Mouse (Mus musculus): ENCODE measurements around the gene Thegl. TPM values are rescaled to one million over a fixed set of nuclear protein-coding genes. Genes with fewer than 3 reads are reported as not detected.
"Not testable (repeated sequence)": the region's sequence is repeated elsewhere in the genome, so short reads cannot be mapped to it uniquely, and the experiment has no call there.

The Thegl gene
- total RNA-seq, 1 experiment from 2014 or later: not detected

- not testable (repeated sequence) for ATAC-seq (replicated peaks; ENCODE audit: insufficient number of reproducible peaks, low FRiP score, low TSS enrichment, poor library complexity, severe bottlenecking)
Measured at GRCm38 (mm10) chr5:77035101-77035500, 19.3 kb downstream of the Thegl start.

GRCm38 (mm10) chr5:77038451-77038850 lies 22.6 kb downstream of the Thegl start:
- ATAC-seq (replicated peaks; ENCODE audit: insufficient number of reproducible peaks, low FRiP score, low TSS enrichment, poor library complexity, severe bottlenecking): no peak; the same call in 1 of the 2 replicates

DNA sequence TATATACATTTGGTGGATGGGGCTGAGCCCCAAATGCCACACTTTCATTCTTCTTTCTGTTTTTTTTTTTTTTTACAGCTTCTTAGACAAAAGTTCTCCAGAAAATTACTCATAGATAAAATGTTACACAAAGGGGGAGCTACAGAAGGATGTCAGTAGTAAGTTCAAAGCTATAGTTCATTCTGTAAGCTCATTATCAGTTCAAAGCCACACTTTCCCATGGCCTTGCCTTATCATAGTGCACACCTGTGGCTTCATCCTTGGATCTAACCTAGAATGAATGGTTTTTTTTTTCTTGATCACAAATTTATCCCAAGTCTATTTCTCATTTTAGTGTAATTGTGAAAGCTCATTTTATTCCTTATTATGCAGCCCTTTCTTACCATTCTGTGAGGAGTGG lies 23.6 kb downstream of the Thegl start:
- ATAC-seq (replicated peaks; ENCODE audit: insufficient number of reproducible peaks, low FRiP score, low TSS enrichment, poor library complexity, severe bottlenecking): no peak

DNA sequence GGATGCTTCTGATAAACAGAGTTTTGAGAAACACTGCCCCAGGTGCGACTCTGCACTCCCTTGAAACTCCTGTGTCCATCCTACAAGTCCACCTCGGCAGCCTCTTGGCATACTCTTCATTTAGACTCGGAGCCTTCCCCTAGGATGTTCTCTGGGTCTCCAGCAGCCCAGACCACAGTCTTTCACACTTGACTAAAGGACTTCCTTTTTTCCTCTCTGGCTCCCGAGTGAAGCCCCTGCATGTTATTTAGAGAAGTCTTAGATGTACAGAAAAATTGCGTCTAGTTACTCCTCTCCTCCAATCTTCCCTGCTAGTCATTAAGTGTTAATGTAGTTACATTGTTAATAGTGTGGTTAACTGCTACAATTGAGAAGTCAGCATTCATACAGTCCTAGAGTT lies 28.5 kb downstream of the Thegl start:
- ATAC-seq (replicated peaks; ENCODE audit: insufficient number of reproducible peaks, low FRiP score, low TSS enrichment, poor library complexity, severe bottlenecking): no peak

- ATAC-seq (replicated peaks; ENCODE audit: insufficient number of reproducible peaks, low FRiP score, low TSS enrichment, poor library complexity, severe bottlenecking): no peak
Measured at GRCm38 (mm10) chr5:77052616-77053015, 36.8 kb downstream of the Thegl start.

GRCm38 (mm10) chr5:77056881-77057440 lies 41.1 kb downstream of the Thegl start:
- ATAC-seq (replicated peaks; ENCODE audit: insufficient number of reproducible peaks, low FRiP score, low TSS enrichment, poor library complexity, severe bottlenecking): no peak

- ATAC-seq (replicated peaks; ENCODE audit: insufficient number of reproducible peaks, low FRiP score, low TSS enrichment, poor library complexity, severe bottlenecking): no peak
Measured at GRCm38 (mm10) chr5:77060363-77060762, 44.5 kb downstream of the Thegl start.

GRCm38 (mm10) chr5:77061372-77062038 lies 45.7 kb downstream of the Thegl start:
- ATAC-seq (replicated peaks; ENCODE audit: insufficient number of reproducible peaks, low FRiP score, low TSS enrichment, poor library complexity, severe bottlenecking): peak; percentile 87

DNA sequence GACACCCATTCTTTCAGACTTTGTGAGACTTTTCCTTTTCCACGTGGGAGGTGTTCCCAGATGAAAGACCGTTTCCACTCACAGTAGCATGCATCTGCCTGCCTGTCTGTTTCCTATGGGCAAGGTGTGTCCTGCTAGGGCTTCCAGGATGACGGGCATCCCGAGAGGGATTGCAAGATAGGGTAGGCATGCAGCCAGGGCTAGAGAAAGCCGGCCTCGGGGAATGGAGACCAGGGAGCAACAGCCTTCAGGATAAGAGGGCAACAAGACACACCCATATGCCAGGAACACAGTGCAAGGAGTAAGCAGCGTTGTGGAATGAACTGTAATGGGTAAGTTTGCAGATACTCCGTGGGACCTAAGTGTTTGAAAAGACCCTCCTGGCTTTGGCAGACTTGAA lies 51.5 kb downstream of the Thegl start:
- no peak for ATAC-seq (replicated peaks; ENCODE audit: insufficient number of reproducible peaks, low FRiP score, low TSS enrichment, poor library complexity, severe bottlenecking)

- ATAC-seq (replicated peaks; ENCODE audit: insufficient number of reproducible peaks, low FRiP score, low TSS enrichment, poor library complexity, severe bottlenecking): no peak
Measured at GRCm38 (mm10) chr5:77070987-77071386, 55.2 kb downstream of the Thegl start.

DNA sequence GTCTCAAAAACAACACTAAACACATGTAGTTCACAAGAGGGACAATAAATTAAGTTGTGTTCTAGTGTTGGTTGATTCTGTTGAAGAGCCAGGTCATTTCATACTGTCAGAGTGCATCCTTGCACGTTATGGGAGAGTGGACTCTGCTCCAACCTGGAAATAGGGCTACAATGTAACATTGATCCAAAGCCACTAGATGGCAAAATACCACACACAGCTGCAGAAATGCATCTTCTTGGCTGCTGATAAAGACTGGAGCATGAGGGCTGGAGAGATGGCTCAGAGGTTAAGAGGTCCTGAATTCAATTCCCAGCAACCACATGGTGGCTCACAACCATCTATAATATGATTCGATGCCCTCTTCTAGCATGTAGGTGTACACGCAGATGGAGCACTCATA lies 55.8 kb downstream of the Thegl start:
- no peak for ATAC-seq (replicated peaks; ENCODE audit: insufficient number of reproducible peaks, low FRiP score, low TSS enrichment, poor library complexity, severe bottlenecking)

DNA sequence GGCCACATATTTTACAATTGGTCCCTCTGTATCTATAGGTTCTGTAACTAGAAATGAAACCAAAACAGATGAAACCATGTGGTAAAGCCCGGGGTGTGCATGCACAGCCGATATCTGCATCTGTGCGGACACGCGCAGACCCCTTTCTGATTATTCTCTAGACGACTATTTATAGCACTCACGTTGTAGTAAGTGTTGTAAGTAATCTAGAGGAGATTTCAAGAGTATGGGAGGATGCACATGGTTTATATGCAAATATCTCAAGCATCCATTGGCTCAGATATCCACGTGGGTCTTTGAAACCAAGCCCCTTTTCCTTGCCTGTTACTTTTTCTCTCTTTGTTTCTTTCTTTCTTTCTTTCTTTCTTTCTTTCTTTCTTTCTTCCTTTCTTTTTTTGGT lies 58.0 kb downstream of the Thegl start:
- ATAC-seq (replicated peaks; ENCODE audit: insufficient number of reproducible peaks, low FRiP score, low TSS enrichment, poor library complexity, severe bottlenecking): no peak

- no peak for ATAC-seq (replicated peaks; ENCODE audit: insufficient number of reproducible peaks, low FRiP score, low TSS enrichment, poor library complexity, severe bottlenecking)
Measured at GRCm38 (mm10) chr5:77074914-77075313, 59.1 kb downstream of the Thegl start.

DNA sequence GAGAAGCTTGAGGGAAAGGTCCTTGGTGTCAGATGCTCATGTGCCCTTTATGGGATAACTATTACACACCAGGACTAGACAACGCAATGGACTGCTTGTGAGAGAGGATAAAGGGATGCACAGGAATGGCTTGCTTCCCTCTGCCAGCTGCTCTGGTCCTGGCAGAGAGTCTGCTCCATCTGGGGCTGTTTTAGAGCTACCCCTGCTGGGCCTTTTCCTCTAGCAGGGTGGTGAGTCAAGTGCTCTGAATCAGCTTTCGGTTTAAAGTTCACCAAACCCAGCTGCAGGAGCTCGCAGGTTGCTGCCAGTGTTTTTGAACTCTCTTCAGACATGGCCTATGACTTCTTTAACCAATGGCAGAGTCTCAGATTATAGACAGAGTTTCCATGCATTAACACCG lies 60.1 kb downstream of the Thegl start:
- ATAC-seq (replicated peaks; ENCODE audit: insufficient number of reproducible peaks, low FRiP score, low TSS enrichment, poor library complexity, severe bottlenecking): no peak

- ATAC-seq (replicated peaks; ENCODE audit: insufficient number of reproducible peaks, low FRiP score, low TSS enrichment, poor library complexity, severe bottlenecking): no peak
Measured at GRCm38 (mm10) chr5:77080761-77081160, 64.9 kb downstream of the Thegl start.

GRCm38 (mm10) chr5:77082735-77083134 lies 66.9 kb downstream of the Thegl start:
- no peak for ATAC-seq (replicated peaks; ENCODE audit: insufficient number of reproducible peaks, low FRiP score, low TSS enrichment, poor library complexity, severe bottlenecking)

- no peak for ATAC-seq (replicated peaks; ENCODE audit: insufficient number of reproducible peaks, low FRiP score, low TSS enrichment, poor library complexity, severe bottlenecking)
Measured at GRCm38 (mm10) chr5:77084418-77084817, 68.6 kb downstream of the Thegl start.

DNA sequence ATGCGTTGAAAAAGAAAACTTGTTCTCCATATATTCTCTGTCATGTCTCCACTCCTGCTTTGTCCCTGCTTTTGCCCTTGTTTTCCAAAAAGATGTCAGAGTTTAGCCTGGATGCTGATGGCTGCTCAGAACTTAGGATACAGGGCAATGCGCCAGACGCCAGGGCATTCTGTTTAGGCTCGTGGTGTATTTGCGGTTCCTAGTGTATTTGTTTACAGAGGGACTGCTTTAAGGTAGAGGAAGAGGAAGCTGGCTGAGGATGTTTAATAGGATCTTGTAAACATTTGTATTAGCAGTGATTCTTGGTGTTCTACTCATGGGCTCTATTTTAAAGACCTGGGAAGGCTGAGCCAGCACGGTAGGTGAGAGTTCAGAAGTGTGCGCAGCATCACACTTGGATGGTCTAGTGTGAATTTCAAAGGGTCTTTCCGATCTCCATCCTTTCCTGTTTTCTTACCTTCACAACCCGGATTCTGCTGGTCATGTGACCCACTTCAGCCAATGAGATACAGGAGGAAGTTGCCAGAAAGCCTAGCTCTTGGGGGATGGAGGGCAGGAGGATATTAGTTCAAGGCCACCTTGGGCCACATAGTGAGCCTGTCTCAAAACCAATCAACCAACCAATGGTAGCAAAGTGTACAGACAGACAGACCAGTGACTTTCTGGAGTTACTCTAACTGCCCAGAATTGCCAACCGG lies 70.1 kb downstream of the Thegl start:
- no peak for ATAC-seq (replicated peaks; ENCODE audit: insufficient number of reproducible peaks, low FRiP score, low TSS enrichment, poor library complexity, severe bottlenecking)

DNA sequence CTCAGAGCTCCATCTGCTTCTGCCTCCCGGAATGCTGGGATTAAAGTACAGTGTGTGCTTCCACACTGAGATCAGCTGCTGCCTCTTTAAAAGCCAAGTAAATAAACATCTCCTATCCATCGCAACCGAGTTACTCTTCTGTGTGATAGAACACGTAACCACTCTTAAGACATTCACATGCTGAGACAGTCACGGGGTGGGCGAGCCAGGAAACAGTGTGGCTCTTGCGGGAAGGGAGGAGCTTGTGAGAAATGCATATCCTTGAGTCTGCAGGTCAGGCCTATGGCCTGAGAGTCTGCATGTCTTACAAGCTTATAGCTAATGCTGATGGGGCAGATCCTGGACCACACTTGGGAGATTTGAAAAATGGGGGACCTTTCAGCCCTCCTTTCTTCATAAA lies 70.7 kb downstream of the Thegl start:
- ATAC-seq (replicated peaks; ENCODE audit: insufficient number of reproducible peaks, low FRiP score, low TSS enrichment, poor library complexity, severe bottlenecking): no peak

GRCm38 (mm10) chr5:77087122-77087521 lies 71.3 kb downstream of the Thegl start:
- no peak for ATAC-seq (replicated peaks; ENCODE audit: insufficient number of reproducible peaks, low FRiP score, low TSS enrichment, poor library complexity, severe bottlenecking)
